Mouse (Mus musculus) WW6 (cell line): ENCODE measurements around the gene Trem1.

Source experiments
- DNase-seq: peaks from one replicate; pipeline ENCODE4 v3.0.0-alpha.2; 2013; ENCODE audit warnings: low read depth, low spot score

The Trem1 gene

DNA sequence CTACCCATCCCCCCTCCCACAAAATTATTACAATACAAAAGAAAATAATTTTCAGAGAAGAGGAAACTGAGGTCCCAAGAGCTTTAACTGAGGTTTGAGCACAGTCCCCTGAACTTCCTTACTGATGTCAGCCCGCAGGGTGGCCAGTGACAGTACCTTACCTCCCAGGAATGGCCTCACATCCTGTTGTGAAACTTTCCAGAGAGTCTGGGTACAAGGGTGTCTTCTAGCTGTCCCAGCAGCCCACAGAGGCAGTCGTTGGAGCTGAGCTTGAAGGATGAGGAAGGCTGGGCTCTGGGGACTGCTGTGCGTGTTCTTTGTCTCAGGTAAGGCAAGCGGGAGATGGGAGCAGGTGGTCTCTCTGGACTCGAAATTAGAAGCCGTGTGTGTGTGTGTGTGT lies at the start of gene Trem1:
TSS of gene Trem1 (plus strand) at position 251 of the 400 bp plus-strand sequence.
- DNase-seq, result no peak

DNA sequence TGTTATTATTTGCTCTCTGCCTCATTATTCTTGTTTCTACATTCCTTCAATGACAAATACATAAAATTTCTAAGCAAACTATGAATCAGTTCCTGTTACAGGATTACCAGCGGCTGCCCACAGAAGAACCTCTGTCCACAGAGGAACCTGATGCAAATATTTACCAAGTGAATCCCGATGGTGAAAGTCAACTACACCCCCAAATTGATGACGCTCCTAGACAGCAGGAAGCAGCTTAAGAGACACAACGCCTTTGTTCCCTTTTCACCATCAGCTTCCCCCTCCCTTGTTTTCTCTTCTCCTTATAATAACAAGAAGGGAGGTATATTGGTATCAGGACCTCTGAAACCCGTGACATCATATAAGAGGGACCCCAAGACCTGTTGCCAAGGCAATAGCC lies 47.3 kb upstream of the Trem1 start:
- DNase-seq, result no peak

DNA sequence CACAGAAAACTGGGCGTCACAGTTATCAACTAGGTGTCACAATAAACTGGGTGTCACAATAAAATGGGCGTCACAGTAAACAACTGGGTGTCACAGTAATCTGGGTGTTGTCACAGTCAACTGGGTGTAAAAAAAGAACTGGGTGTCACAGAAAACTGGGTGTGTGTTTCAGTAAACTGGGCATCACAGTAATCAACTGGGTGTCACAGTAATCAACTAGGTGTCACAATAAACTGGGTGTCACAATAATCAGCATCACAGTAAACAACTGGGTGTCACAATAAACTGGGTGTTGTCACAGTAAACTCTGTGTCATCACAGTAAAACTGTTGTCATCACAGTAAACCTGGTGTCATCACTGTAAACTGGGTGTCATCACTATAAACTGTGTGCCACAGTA lies 40.2 kb upstream of the Trem1 start:
- DNase-seq, result no peak

DNA sequence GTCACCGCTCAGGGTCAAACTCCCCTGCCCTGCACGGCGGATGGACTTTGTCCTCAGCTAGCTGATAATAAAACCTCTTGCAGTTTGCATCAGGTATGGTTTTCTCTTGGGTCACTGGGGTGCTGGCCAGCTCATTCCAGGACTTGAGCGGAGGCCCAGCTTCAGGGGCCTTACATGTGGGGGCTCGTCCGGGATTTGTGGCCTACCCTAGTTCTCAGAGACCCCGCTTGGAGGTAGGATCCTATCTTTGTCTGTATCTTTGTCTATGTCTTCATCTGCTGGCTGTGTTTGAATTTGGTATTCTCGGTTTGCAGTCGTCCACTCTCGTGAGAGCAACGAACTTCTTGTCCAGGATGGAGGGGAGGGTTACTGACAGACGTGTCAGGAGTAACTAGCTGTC lies 29.5 kb upstream of the Trem1 start:
- no peak for DNase-seq

DNA sequence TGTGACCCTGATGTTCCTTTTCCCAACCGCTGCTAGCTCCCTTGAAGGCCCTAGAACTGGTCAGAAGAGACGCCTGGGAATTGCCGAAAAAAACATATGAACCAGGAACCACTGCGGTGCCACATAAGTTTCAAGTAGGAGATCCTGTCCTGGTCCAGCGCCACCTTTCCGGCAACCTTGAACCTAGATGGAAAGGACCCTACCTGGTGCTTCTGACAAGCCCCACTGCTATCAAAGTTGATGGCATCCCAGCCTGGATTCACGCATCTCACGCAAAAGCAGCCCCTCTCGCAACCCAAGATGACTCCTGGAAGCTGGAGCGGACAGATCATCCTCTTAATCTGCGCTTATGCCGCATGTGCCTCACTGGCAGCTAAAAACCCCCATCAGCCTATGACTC lies 20.0 kb upstream of the Trem1 start:
- DNase-seq, result no peak

DNA sequence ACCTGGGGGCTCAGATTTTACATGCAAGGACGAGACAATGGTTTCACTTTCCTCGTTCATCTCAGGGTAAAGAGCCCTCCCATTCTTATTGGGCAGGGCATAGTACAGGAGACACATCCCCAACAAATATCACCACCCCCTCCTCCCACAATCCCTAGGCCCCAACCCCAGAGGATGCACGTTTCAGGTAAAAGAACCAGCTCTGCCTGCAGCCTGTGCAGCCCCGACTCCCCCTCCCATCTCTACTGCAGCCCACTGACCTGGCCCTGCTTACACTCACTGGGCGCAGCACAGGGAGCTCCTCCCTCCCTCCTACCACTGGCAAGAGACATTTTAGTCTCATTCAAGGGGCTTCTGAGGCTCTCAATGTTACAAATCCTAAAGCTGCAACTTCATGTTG lies 19.1 kb upstream of the Trem1 start:
- no peak for DNase-seq

DNA sequence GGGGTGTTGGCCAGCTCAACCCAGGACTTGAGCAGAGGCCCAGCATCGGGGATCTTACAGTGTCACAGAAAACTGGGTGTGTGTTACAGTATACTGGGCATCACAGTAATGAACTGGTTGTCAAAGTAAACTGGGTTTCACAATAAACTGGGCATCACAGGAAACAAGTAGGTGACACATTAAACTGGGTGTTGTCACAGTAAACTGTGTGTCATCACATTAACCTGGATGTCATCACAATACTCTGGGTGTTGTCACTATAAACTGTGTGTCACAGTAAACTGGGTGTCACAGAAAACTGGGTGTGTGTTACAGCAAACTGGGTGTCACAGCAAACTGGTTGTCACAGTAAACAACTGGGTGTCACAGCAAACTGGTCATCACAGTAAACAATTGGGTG lies 17.1 kb upstream of the Trem1 start:
- no peak for DNase-seq

DNA sequence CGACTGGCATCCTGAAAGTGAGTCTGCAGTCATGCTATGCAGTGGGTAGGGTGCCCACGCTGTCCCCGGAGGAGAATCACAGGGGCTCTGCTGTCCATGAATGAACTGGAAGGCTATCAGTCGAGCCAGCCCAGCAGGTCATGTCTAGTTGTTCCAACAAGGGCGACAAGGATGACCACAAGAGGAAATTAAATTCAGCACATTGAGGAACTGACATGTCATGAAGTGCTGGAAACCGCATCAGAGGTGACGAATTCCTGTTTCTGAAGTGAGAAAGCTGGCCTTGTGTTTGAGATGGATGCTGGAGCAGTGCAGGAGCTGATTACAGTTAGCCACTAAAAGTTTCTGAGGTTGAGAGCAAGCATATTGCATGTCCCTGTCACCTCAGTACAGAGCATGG lies 1.9 kb upstream of the Trem1 start:
- no peak for DNase-seq

DNA sequence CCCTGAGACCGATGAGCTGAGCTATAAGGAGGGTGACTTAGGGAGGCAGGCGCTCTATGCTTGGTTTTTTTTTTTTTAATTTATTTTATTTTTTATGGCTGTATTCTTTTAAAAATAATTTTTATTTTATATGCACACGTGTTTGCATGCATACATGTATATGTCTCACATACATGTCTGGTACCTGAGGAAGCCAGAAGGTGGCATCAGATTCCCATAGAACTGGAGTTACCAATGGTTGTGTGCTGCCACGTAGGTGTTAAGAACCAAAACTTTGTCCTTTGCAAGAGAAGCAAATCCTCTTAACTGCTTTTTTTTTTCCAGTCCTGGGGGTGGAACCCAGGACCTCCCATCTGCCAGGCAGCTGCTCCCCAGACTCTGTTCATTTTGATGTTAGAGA lies 1.2 kb downstream of the Trem1 start:
- no peak for DNase-seq

DNA sequence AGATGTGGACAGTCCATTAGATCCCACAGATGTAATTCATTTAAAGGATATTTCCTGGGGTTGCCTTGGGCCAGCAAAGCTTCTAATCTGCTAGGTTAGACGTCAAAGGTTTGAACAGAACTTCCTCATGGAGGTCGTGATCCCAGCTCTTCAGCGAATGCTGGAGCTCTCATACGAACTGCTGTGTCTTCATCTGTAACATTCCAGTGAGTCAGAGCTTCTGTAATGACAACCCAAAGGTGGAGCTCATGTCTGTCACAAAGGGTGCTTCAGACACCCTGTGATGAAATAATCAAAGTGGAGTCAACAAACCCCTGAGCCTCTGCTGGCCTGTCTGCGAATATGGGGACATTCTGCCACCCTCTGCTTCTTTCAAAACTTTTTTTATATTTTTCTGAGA lies 2.0 kb downstream of the Trem1 start:
- DNase-seq, result no peak

DNA sequence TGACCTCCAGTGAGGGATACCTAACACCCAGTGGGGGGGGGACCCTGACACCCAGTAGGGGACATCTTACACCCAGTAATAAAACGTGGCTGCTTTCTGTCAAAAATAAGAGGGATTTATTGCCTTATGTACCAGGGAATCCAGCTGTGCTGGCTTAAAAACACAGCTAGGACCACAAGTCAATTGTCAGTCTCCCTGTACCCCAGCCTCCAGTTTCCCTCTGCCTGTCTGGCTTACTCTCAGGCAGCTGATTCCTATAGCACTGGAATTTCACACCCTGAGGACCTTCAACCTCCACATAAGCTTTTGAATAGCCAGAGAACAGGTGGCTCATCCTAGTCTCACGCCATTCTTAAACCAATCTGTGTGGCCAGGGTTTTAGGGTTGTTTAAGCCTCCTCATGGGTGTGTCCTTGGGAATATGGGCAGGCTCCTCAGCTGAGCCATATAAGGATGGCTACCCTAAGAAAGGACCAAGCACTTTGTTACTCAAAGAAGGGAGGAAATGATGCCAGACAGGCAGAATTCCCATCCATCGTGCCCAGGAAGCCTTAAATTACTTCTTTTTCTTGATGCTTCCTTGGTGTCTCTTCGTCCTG lies 3.3 kb downstream of the Trem1 start:
- DNase-seq, result no peak

DNA sequence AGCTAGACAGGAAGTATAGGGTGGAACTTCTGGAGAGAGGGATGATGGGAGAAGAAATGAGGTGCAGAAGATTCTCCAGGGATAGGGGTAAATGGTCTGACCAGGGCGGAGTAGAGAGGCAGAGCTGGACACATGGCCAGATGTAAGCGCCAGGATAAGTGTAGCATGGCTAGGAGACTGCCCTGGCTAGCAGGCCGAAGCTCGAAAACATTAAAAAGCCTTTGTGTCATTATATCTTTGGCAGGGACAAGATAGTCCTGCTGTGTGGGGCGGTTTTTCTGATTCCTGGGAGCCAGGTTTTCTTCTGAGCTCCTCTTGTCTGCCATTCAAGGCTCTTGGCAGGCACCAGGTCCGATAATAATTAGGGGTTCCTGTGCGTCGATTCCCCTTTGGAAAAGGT lies 5.1 kb downstream of the Trem1 start:
- no peak for DNase-seq

DNA sequence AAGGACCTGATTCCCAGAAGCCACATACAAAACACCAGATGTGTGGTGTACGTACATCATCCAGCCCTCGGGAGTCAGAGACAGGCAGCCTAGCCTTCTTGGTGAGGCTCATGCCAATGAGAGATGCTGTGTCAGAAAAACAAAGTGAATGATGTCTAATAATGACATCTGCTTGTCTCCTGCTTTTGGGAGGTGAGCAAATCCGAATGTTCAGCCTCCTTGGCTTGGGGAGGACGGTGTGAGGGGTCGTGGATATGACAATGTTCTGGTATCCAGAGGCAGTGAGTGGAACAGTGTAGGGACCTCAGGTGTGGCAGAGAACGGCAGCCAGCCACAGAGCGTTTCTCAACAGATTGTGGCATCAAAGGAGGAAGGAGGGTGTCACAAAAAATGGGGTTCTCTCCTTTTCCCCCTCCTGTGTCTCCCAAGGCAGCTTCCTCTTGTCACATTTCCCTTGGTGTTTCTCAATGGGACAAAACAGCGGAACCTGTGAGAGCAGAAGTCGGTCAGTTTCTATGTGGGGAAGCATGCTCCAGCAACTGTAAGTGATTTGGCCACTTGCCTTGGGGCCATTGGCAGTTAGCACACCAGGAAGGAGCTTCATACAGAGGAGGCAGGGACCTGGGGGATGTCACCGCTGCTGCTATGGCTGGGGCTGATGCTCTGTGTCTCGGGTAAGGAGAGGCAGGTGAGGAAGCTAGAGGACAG lies 14.8 kb downstream of the Trem1 start, which contains the start of gene Trem3:
TSS of gene Trem3 (plus strand) at position 557 of the 708 bp plus-strand sequence.
- DNase-seq, result no peak

DNA sequence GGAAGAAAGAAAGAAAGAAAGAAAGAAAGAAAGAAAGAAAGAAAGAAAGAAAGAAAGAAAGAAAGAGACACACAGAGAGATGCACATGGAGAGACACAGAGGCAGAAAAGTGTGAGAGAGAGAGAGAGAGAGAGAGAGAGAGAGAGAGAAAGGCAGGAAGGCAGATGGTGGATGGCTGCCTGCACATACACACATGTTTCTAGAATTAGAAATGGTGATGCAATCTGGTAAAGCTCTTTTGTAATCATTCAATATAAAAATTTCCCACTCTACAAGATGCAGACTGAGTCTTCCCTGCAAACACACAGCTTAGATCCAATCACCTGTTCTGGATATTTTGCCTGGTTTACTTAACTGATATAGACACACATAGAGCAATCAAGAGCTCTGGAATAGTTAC lies 16.5 kb downstream of the Trem1 start:
- no peak for DNase-seq

DNA sequence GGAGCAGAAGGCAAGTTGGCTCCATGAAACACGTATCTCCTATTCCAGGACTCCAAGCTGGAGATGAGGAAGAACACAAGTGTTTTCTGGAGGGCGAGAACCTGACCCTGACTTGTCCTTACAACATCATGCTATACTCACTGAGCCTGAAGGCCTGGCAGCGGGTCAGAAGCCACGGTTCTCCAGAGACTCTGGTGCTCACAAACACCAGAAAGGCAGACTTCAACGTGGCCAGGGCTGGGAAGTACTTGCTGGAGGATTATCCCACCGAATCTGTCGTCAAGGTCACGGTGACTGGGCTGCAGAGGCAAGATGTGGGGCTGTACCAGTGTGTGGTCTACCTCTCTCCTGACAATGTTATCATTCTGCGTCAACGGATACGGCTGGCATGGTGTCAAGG lies 16.9 kb downstream of the Trem1 start:
- no peak for DNase-seq

DNA sequence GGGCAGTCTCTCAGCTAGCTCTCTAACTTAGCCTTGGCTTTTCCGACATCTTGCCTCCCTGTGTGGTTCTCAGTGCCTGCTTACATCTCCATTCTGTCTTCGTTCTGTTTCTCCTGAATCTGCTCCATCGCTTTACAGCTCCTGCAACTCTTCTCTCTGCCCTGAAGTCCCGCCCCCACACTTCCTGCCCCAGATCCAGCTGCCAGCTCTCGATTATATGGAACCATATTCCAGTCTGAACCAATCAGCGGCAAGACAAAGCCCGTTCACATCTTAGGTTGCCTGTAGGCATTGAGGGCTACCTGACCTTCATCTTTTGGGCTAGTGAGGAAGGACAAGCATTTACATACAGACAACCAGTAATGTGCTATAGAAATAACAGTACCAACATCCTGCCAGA lies 18.1 kb downstream of the Trem1 start:
- DNase-seq, result no peak

DNA sequence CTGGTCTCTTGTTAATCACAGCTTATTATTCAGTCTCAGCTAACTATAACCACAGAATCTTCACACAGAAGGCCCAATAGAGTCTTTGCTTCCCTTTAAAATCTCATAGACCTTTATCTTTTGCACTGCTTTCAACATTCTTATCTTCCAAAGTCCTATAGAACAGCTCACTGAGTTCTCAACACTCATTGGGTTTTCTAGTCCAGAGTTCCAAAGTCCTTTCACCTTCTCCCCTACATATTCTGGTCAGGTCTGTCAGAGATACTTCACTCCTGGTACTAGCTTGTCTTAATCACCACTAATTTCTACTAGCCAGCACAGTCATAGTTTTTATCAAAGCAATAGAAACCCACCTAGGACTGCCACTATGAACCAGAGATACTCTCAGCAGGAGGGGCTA lies 24.0 kb downstream of the Trem1 start:
- DNase-seq, result no peak

DNA sequence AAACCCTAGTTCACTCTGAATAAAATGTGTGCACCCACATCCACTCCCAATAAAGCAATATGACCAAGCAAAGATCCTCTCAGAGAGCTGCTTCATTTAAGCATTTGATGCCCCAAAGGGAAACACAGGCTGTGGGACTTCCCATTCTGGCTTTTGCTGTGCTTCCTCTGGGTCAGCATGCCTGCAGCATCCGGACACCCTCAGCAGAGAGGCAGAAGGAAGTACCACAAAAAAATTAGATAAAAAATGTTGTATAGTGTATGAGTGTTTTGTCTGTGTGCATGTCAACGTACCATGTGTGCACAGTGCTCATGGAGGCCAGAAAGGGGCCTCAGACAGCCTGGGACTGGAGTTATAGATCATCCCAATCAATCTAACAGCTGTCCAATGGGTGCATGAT lies 29.3 kb downstream of the Trem1 start:
- no peak for DNase-seq

DNA sequence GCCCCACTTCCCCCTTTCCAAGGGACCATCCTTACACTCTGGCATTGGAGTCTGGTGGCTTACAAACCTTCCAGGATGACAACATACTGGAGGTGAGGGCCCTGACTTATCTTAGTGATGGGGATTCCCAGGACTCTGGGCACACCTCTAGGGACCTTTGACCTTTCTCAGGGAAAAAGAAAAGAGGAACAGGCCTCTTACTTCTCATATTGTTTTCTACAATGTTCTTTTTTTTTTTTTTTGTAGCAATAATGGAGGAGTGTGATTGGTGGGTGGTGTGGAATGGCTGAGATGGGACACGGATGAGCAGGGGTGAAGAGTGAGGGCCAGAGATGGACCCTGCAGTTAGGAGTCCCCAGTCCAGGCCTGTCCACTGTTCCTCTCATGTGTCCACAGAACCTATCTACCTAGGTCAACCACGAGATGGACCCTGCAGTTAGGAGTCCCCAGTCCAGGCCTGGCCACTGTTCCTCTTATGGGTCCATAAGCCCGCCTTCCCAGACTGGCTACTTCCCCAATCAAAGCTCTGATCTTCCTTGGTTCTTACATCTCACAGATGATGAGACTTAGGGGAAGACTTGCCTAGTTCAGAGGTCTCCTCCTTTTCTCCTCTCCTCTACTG lies 31.3 kb downstream of the Trem1 start, which contains the start of gene Treml4:
TSS of gene Treml4 (plus strand) at position 555 of the 622 bp plus-strand sequence.
- DNase-seq, result no peak

DNA sequence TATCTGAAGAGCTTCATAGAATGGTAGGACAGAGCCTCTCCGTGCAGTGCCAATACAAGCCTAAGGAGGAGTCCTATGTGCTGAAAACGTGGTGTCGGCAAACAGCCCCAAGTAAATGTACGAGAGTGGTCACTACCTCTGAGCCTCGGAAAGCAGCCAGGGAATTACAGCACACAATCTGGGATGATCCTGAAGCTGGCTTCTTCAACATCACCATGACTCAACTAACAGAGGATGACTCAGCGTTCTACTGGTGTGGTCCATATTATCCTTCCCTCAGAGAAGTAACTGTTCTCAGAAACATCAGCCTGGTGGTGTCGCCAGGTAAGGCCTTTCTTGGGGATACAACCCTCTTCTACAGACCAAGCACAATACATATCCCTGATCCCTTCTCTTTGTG lies 32.1 kb downstream of the Trem1 start:
- no peak for DNase-seq

DNA sequence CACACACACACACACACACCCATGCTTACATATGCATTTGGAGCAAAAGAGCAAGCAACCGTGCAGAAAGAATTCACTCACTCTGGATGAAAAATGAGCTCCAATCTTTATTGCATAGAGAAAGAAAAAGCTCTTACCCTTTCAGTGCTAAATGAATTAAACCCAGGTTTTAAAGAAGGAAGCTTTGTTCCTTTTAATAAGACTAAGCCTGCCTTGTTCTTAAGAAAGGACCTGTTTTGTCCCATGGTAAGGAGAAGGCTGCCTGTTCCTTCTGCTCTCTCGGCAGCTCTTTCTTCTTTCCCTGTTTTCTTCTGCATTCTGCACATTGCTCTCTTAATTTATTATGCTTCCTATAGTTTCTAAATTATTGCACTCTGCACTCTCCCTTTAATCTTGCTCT lies 33.6 kb downstream of the Trem1 start:
- DNase-seq, result no peak

DNA sequence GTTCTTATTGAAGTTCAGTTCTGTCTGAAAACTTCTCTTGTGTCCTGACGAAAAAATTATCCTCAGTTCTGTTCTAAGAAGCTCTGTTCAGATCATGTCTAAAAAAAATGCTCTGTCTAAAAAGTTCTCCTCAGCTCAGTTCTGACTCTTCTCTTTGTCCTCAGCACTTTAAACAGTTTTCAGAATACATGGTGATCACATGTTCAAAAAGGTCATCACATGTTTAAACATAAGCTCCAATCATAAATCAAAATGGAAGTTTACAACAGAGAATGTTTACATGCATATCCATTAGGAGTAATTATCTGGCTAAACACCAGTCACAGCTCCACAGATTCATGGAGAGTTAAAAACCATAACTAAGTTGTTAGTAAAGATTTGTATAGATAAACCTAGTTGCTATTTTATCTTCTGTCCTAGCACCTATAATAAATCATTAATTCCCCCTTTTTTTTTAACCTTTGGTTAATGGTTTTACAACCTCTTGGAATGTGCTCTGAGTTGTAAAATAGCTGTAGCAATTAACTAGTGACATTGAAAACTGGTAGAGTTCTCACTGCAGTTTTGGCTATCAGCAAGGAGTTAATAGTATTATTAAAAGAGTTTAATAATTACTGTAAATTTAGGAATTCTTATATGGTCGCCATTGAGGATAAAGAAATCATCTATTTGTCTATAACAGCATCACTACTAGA lies 34.2 kb downstream of the Trem1 start:
- no peak for DNase-seq

DNA sequence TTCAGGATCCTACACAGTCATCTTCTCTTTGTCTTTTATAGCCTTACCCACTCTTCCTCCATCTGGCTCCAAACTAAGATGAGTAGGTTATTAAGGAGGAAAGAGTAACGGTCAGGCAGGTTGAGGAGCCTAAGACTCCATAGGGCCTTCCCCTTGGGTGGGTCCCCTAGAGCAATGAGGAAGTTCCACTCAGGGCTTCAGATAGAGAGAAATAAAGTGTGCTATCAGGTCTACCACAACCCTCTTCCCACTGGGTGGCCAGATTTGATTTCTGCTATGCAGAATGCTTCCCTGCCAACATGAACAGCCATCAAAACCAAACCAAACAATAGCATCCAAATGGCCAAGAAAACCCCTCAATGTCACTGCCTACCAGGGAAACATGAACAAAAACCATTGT lies 35.0 kb downstream of the Trem1 start:
- DNase-seq, result no peak
